Mouse (Mus musculus) liver, embryonic 16.5 days (tissue): ENCODE measurements around the gene Ibsp. TPM values are rescaled to one million over a fixed set of nuclear protein-coding genes. Genes with fewer than 3 reads are reported as not detected.

Experiments used
- ATAC-seq: fragments of 200-750 bp; cut with Nextera tagmentation; 2 replicates; pipeline ENCODE4 v1.8.0; 2017; ENCODE audit warnings: low read depth, mild to moderate bottlenecking, moderate number of reproducible peaks, moderate library complexity
- H3K27ac ChIP-seq: fragments of 300-500 bp; sonication (generic); 2 replicates; pipeline ENCODE4 v1.5.1; 2014; ENCODE audit warnings: mild to moderate bottlenecking, low read length
- H3K27me3 ChIP-seq: fragments of 300-500 bp; sonication (generic); 2 replicates; pipeline ENCODE4 v1.6.1; 2014; ENCODE audit warnings: low read depth, low read length, mixed read lengths; ENCODE audit not compliant: control insufficient read depth, insufficient read depth
- H3K36me3 ChIP-seq: fragments of 300-500 bp; sonication (generic); 2 replicates; pipeline ENCODE4 v1.6.1; 2014; ENCODE audit warnings: mild to moderate bottlenecking; ENCODE audit not compliant: control insufficient read depth, insufficient read depth
- H3K4me1 ChIP-seq: fragments of 300-500 bp; sonication (generic); 2 replicates; pipeline ENCODE4 v1.6.1; 2014; ENCODE audit warnings: low read depth, low read length, mixed read lengths; ENCODE audit not compliant: control insufficient read depth
- H3K4me2 ChIP-seq: fragments of 300-500 bp; sonication (generic); 2 replicates; pipeline ENCODE4 v1.6.1; 2014; ENCODE audit warnings: low read depth, low read length, mixed read lengths
- H3K4me3 ChIP-seq: fragments of 300-500 bp; sonication (generic); 2 replicates; pipeline ENCODE4 v1.5.1; 2014; ENCODE audit warnings: low read depth, mild to moderate bottlenecking, low read length
- H3K9ac ChIP-seq: fragments of 300-500 bp; sonication (generic); 2 replicates; pipeline ENCODE4 v1.6.1; 2014; ENCODE audit warnings: low read depth, low read length
- H3K9me3 ChIP-seq: fragments of 300-500 bp; sonication (generic); replicated peaks from 2 replicates; pipeline ENCODE4 v1.6.1; 2016; ENCODE audit warnings: low read length; ENCODE audit not compliant: control insufficient read depth
- WGBS: fragments of 180-500 bp; shearing (Covaris S2); extraction: QIAGEN DNeasy Blood & Tissue Kit; methylation state at CpG from one replicate; pipeline ENCODE4 v1.1.7; 2014; ENCODE audit not compliant: insufficient replicate concordance; 5-methylcytosine and 5-hydroxymethylcytosine counted together
- microRNA-seq: library from miRNA; unstranded; fragments of <30 nt; microRNA quantifications from one replicate; pipeline ENCODE4, GENCODE M21; 2016
- polyA plus RNA-seq: library from polyadenylated mRNA; unstranded; fragments of >200 nt; fragmentation: Nextera tagmentation; extraction: Ambion mirVana; gene quantifications from 2 replicates; pipeline ENCODE4 v1.2.1, GENCODE M21; 2015

Gene Ibsp
- polyA plus RNA-seq, 1 experiment from 2014 or later = not detected

- Histone ChIP-seq H3K9me3 (no peaks in the 10 kb centered on the region), H3K4me1 (no peaks in the 10 kb centered on the region), H3K27ac (no peak overlapping the region), H3K4me3 (no peak overlapping the region), H3K27me3 (no peaks in the 10 kb centered on the region), H3K4me2 (no peak overlapping the region), H3K36me3 (no peaks in the 10 kb centered on the region), H3K9ac (no peak overlapping the region)
- ATAC-seq = no peak
- WGBS = 30% methylated on average over 5 of the region's 5 CpGs
These were observed 52.9 kb downstream of the Ibsp start for GRCm38 (mm10) chr5:104351874-104352273.

- no peak for ATAC-seq
- no peak overlapping the region for H3K27ac ChIP-seq
- no peak overlapping the region for H3K9ac ChIP-seq
- no peak overlapping the region for H3K4me3 ChIP-seq
- H3K4me1 ChIP-seq = no peaks in the 10 kb centered on the region
- H3K36me3 ChIP-seq = no peaks in the 10 kb centered on the region
- H3K4me2 ChIP-seq = no peak overlapping the region
- H3K27me3 ChIP-seq = no peaks in the 10 kb centered on the region
- 39% methylated on average over 5 of the region's 5 CpGs for WGBS
- no peaks in the 10 kb centered on the region for H3K9me3 ChIP-seq
These were observed 58.6 kb downstream of the Ibsp start for GRCm38 (mm10) chr5:104357575-104357974.

DNA sequence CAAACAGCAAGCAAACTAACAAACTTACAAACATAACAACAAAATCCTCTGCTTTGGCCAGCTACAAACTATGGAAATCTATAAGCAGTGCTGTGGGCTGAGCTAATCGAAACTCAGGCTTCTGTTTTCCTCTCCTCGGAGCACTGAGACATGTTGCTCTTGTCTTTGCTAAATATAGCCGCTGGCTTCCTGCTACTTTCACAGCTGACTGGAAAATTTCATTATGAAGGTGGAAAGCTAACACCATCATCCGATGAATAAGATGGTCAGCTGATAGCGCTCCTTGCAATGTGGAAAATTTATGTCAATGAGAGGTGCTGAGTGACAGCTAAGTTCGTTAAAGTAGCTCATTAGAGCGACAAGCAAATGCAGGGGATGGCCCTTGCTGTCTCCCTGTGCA is 59.6 kb downstream of the Ibsp start:
- 39% methylated on average over 7 of the region's 7 CpGs for WGBS
- H3K4me3 ChIP-seq = no peak overlapping the region
- H3K4me2 ChIP-seq = no peak overlapping the region

DNA sequence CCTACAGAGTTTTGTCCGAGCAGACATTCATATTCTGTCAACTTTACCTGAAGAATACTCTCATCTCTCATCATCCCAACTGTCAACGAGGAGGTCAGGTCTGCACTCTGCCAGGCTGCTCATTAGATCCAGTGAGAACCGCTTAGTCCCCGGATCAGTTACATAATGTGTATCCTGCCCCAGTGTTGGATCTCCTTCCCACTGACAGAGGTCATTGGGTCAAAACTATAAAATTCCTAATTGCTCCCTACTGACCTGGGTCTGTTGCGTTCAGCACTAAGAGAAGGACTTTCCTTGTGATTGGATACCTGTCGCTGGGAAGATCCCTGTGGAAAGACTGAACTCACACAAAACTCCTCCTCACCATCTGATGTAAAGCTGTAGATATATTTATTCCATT is 60.3 kb downstream of the Ibsp start:
- H3K9ac ChIP-seq = no peak overlapping the region
- no peak overlapping the region for H3K27ac ChIP-seq
- H3K27me3 ChIP-seq = no peaks in the 10 kb centered on the region
- H3K4me1 ChIP-seq = no peaks in the 10 kb centered on the region
- no peak overlapping the region for H3K4me3 ChIP-seq
- no peaks in the 10 kb centered on the region for H3K36me3 ChIP-seq
- H3K4me2 ChIP-seq = no peak overlapping the region
- 58% methylated on average over 6 of the region's 6 CpGs for WGBS
- H3K9me3 ChIP-seq = no peaks in the 10 kb centered on the region
- no peak for ATAC-seq

More for the DNA sequence above, 59.6 kb downstream of the Ibsp start:
- no peak overlapping the region for H3K9ac ChIP-seq
- H3K27me3 ChIP-seq = no peaks in the 10 kb centered on the region
- H3K36me3 ChIP-seq = no peaks in the 10 kb centered on the region
- no peaks in the 10 kb centered on the region for H3K9me3 ChIP-seq
- no peak overlapping the region for H3K27ac ChIP-seq
- H3K4me1 ChIP-seq = no peaks in the 10 kb centered on the region
- ATAC-seq = no peak

Small RNA genes within 50 kb of the gene (microRNA-seq; reads per million reads assigned to microRNA genes)
- not detected for gene Gm23616

Other genes starting within 250 kb of the Ibsp start
- not detected in 2 replicates for gene Gm17660, start 221.6 kb upstream of the Ibsp start, polyA plus RNA-seq
- 3.1 and 5.1 TPM in 2 replicates for gene Sparcl1, start 185.4 kb upstream of the Ibsp start, polyA plus RNA-seq
- not detected in 2 replicates for gene Dspp, start 128.5 kb upstream of the Ibsp start, polyA plus RNA-seq
- gene Dmp1, start 96.6 kb upstream of the Ibsp start, polyA plus RNA-seq = not detected in 2 replicates
- gene Mepe, start 26.2 kb downstream of the Ibsp start, polyA plus RNA-seq = not detected in 2 replicates
- 19.9 and 24.9 TPM in 2 replicates for gene Spp1, start 135.9 kb downstream of the Ibsp start, polyA plus RNA-seq
- gene Pkd2, start 160.3 kb downstream of the Ibsp start, polyA plus RNA-seq = 0.83 and 0.99 TPM in 2 replicates
- gene BC005561, start 209.2 kb downstream of the Ibsp start, polyA plus RNA-seq = 2.3 and 2.6 TPM in 2 replicates